Mouse (Mus musculus) lung, embryonic 16.5 days (tissue): ENCODE results near the gene Timd4. TPM values are rescaled to one million over a fixed set of nuclear protein-coding genes. Genes with fewer than 3 reads are reported as not detected.

ENCODE experiments used
- polyA plus RNA-seq: library from polyadenylated mRNA; unstranded; fragments of >200 nt; fragmentation: Nextera tagmentation; extraction: Ambion mirVana; gene quantifications from 2 replicates; pipeline ENCODE4 v1.2.1, GENCODE M21; 2015

The Timd4 gene
- polyA plus RNA-seq, 1 experiment from 2014 or later = 0.11 TPM

Other genes starting within 250 kb of the Timd4 start
- gene BC053393, start 239.3 kb upstream of the Timd4 start, polyA plus RNA-seq = not detected in 2 replicates
- not detected in 2 replicates for gene Dppa1, start 181.5 kb upstream of the Timd4 start, polyA plus RNA-seq
- 0.93 TPM in 1 of 2 replicates, not detected in the other for gene Timd2, start 103.7 kb upstream of the Timd4 start, polyA plus RNA-seq
- gene Havcr1, start 75.7 kb upstream of the Timd4 start, polyA plus RNA-seq = 2.1 and 2.5 TPM in 2 replicates